Mouse (Mus musculus) right cerebral cortex, postnatal 14 days (tissue): ENCODE measurements at regions not wholly inside any gene's neighbourhood (a gene's known extent, or its start where the extent isn't known, plus 50 kb on each side); places are given as distances from the start of the nearest gene placed in this dataset.
A peak's percentile ranks its signal among the peaks of the same experiment; 100 is the strongest.

Experiments used
- DNase-seq: peaks from one replicate; pipeline ENCODE4 v3.0.0; 2022

DNA sequence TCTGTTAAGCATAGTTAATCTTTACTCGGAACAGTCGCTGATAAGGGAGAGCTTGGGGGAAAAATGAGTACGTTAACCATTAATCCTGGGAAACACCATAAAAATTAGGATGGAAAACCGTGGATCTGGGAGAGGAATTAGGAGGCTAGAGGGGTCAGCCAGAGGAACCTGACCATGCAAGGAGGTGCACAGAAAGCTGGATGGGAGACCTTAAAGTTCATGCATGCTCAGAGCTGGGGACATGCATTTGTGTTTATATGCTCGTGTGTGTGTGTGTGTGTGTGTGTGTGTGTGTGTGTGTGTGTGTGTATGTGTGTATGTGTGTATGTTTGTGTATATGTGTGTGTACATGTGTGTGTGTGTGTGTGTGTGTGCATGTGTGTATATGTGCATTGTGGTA is 143.2 kb upstream of the Irf2bp2 start:
- DNase-seq: no peak

DNA sequence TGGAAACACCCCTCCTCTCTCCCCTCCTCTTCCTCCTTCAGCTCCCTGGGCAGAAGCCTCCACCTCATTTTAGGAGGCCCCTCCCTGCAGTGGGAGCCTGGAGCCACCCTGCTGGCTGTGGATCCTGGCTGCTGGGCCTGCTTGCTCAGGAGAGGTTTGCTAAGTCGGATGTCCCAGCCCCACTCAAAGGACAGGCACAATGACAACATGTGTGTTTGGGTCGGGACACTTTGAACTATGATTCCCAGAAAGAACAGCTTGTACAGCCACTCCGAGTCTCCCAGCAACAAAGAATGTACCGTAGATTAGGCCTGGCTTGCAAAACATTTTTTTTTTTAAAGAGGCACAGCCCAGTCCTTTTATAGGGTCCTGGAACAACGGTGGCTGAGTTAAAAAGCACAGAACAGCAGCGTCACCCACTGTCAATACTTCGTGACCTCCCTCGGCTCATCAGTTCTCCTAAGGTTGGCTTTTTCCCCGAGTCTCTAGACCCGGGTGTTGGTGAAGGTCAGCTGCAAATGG is 142.7 kb upstream of the Irf2bp2 start:
- DNase-seq: no peak

DNA sequence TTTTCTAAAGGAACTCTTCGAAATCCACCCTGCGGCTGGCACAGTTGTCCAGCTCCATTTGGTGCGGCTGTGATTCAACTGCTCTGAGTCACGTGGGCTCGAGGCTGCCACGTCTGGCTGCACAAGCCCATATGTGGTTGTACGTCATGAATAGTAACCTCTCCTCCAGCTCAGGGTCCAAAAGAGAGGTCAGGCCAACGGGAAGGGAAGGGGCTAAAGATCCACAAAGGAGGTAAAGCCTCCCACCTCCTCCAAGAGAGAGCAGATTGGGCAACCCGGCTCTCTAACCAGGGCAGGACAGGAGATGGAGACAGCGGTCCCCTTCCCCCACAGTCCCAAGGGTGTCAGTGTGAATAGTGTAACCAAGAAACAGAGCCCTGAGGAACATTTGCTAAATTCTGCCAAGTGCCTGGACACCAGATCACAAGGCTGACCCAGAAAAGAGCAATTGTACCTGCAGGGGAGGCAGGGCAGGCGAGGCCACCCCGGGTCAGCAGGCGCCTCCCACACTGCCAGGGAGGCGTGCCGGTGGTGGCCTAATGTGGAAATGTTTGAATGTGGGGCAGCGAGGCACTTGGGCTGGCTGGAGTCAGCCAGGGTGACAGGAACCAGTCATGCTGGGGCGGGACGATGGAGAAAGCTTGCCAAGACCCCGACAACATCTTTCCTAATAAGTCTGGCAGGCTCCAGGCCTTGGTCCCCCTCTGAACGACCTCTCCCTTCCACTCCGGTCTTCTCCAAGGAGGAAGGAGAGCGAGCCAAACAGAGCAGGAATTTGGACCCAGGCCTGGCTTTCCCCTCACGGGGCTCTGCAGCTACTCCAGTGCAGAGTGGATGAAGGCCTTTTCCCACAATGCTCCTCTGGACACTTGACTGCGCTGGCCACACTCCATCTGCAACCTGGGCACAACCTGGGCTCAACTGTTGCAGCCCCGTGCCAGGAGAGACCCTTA is 142.0 kb upstream of the Irf2bp2 start:
- peak; percentile 61 for DNase-seq

DNA sequence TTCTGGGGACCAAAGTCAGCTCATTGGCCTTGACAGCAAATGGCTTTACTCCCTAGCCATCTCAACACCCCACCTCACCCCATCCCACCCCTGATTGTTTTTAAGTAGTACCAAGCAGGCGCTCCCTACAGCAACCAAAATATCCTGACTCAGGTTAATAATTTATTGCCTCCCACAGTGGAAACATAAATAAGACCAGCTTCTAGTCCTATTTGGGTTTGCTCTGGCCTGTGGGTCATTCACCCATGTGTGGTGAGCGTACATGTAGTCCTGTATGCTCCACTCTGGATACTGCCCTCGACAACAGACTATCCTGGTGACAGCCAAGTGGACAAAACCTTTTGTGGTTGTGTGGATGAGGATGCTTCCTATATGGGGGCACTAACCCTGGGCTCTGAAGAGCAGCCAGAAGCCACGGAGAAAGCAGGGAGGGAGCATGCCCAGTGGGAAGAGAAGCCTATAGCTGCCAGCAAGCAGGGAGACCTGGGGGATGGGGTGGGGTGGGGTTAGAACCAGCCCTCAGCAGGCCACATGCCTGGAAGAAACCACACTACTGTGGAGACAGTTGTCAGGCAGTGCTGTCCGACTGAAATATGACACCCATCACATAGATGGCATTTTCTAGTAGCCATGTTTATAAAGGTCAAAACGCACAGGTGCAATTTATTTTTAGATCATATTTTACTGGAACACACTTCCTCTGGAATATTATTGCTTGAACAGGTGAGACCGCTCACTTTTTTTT is 141.1 kb upstream of the Irf2bp2 start:
- DNase-seq: no peak

DNA sequence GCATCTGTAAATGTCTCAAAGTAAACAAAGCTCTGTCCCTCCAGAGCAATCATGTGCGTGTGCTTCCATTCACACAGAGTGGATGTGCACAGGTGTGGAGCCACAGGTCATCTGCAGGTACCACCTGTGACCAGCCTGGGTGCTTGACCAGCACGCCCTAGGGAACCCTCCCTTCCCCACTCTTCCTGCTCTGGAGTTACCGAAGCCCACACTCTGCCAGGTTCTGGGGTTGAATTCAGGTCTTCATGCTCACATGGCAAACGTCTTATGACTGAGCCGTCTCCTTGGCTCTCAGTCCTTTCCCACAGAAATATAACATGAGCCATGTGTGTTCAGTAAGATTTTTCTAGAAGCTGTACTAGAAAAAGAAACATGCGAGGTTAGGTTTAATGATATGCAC is 140.0 kb upstream of the Irf2bp2 start:
- no peak for DNase-seq

DNA sequence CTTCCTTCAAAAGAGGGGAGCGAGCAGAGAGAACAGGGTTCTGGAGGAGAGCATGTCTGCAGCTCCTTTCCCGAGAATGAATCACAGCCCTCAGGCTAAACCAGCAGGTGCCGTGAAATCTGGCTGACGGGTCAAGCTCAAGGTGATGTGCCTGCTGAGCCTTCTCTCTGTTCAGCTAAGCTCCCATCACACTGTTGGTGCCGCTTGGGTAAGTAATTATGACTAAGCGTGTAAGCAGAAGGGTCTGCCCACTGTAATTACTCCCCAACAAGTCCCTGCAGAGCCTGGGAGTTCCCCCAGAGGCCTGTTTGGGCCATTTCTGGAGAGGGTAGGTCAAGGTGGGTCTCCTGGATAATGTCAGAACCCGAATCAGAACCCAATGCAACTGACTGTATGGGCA is 139.5 kb upstream of the Irf2bp2 start:
- DNase-seq: no peak

DNA sequence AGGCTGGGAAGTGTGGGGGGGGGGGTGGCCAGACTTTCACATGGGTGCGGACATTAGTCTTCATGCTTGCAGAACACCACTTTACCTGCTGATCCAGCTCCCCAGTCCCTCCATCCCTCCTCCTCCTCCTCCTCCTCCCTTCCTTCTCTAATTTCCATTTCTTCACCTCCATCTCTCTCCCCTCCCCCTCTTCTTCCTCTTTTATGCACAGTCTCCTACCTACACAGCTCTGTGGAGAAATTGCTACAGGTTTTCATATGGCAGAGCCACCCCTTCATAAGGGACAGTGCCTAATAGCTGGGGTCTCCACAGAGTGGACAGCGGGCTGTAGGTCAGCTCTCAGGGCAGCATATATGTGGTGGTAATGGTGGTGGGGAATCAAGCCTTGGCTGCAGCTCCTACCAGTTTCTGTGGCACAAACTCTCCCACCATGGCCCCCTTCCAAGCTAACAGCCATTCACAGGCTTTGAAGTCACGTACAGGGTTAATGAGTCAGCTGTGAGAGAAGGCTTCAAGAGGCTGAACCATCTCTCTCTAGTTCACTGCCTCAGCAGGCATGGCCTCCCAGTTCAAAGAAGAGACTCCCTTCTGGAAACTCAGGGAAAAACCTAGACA is 136.3 kb upstream of the Irf2bp2 start:
- DNase-seq: no peak

DNA sequence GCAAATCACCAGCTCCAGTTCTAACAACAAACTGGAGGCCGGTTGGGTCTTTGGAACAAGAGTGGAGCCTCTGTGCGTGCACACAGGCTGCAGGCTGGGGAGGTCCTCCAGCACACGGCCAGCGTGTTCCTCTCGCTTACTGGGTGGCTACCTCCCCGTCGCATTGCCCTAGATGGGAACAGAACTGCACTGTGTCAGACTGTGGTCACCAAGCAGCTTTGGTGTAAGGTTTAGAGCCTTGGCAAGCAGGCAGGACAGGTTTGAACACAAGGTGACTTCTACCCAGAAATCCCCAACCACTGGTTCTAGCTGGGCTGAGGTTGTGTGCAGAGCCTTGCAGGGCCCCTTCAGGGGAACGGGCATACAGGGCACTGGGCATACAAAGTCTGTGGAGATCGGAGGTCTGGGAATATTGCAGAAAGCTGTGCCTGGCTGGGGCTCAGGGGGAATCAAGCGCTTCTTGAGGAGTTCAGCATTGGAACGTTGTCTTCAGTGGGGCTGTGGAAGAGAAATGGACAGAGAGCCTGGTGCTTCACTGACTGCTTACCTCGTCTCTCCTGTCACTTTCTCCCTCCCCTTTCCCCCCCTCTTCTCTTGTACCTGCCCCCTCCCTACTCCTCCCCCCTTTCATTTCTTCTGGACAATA is 135.3 kb upstream of the Irf2bp2 start:
- DNase-seq: no peak

DNA sequence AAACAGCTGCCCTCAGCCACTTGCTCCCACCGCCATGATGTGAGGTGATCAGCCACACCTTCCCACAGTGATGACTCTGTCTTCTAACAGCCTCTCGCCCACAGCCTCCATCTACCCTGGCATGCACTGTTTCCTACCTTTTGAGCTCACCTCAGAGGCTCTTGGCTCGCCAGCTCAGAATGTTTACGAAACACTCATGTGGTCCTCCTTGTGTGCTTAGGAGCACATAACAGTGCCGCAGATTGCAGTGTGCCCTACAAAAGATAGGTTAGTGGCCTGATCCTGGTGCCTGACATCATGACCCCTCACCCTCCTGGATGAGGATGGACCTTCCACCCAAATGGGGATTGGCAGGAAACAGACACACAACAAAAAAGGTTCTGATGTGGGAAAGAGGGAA is 134.3 kb upstream of the Irf2bp2 start:
- no peak for DNase-seq

DNA sequence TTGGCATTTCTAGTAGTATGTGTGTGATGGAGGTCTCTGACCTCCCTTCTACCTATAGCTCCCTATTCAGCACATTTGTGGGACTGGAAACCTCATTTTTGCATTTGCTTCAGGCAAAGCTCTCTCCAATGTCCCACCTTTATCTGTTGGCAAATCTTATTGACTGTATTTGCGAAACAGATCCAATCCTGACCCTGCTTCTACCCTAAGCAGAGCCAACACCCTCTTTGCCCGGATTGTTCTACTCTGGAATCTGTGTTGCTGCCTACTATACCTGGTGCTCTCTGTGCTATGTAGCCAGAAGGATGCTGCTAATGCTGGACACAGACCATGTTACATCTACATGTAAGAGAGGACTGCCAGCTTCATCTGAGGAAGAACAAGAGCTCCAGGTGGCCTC is 133.3 kb upstream of the Irf2bp2 start:
- DNase-seq: no peak

DNA sequence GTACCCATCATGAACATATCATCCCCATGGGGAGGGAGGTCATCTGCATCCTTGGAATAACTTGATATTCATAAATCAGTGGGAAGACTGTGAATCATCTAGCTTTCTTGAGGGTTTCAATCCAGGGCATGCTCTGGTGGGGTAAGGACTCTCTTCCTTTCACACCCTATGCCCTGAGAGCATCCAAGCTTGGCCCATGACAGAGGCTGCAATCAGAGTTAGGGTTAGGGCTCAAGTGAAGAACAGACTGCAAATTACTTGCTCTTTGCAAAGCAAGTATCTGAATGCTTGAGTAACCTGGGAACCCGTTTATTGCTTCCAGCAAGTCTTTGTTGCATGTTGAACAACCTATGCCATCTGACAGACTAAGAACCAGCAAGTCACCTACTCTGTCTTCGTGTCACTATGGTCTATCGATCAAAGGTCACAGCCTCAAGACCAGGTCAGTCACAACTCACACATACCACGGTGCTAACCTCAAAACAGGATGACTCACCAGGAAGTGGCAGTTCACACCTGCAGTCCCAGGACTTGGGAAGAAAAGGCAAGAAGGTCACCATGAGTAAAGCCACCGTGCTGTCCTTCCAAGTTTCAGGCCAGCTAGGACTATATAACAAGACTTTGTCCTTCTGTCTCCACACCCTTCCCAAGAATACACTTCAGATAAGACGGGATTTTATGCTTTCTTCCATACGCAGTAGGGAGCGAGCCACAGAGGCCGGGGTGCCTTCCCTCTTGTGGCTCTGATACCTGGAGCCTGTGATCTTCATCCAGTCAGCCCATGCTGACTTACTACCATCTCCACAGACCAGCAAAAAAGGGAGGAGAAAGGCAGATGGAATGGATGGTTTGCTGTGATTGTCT is 129.7 kb upstream of the Irf2bp2 start:
- no peak for DNase-seq

DNA sequence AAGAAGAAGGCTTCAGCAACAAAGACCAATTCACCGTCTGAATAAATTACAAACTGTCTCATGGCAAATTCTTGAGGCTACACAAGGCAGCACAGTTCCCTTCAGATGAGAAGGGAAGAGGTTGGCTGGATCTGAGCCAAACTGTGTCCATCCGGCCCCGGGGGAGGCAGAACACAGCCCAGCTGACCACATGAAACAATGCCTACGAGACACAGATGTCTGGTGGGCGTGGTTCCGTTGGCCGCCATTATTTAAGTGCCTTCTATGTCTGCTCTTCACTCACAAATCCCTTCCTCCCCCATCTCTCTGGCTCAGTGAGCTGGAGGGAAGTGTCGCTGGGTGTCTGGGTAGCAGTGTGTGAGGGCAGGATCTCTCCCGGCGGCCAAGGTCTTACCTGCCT is 127.8 kb upstream of the Irf2bp2 start:
- peak; percentile 53 for DNase-seq

DNA sequence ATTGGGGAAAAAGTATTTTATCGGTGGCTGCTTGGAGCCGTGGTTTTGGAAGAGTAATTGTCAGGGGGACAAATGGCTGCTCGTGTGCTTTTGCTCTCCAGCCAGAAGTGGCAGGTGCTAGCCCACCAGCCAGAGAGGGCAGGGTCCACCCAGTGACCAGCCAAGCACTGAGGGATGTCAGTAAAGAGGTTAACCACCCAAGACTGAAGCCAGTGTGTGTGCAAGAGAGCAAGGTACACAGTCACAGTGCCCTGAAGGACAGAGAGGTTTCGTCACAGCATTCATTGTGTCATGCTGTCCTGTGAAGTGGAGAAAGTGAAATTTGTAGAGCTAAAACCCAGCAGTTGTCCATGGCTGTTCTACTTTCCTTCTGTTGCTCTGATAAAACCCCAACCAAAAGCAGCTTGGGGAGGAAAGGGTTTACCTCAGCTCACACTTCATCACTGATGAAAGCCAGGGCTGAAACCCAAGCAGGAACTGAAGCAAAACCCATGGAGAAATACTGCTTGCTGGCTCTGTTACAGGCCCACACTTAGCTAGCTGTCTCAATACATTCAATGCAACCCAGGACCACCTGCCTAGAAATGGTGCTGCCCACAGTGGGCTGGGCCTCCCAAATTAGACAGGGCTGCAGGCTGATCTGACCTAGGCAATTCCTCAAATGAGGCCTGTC is 126.8 kb upstream of the Irf2bp2 start:
- no peak for DNase-seq

DNA sequence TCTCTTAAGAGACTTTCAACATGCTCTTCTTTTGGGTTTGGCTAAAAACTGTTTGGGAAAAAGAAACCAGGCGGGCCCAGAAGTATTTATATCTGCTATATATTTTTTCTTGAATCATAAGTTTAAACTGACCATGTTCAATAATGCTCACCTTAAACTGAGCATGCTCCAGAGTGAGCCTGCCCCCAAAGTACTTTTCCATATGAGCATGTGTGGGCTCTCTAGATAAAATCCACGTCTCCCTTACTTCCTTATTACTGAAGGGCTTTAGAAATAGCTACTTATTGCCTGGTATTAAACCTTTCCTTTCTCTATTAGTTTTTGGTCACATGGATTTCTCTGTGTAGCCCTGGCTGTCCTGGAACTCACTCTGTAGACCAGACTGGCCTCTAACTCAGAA is 126.0 kb upstream of the Irf2bp2 start:
- DNase-seq: no peak

DNA sequence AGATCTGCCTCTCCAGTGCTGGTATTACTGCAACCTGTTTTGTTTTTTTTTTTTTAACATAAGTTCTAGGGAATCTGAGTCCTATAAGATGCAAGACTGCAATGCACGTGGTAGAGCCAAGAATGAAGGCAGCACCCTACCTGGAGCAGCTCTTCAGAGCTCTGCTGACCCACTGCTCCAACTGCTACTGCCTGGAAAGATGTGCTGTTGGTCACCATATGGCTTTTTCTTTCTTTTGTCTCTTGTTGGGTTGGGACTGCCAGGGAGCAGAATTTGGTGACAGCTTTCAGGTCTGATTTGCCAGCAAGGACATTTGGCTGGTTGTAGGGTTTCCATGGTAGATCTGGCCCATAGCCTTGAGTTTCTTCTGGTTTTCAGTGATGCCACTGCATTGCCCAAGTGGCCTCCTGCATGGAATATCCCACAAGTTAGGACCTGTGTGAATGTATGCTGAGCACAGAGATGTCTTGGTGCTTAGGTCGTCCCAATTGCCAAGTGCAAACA is 123.9 kb upstream of the Irf2bp2 start:
- DNase-seq: no peak

DNA sequence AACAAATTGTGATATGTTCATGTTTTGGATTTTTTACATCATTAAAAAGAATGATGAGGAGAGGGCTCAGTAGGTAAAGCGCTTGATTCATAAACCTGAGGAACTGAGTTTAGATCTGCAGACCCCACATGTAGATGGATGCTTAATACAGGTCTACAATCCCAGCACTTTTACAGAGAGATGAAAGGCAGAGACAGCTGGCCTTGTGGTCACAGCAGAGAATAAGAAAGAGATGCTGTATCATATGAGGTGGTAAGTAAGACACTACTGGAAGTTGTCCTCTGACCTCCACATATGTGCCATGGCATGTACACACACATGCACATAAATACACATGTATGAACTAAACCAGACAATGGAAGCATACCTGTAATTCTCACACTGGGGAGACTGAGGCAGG is 121.9 kb upstream of the Irf2bp2 start:
- no peak for DNase-seq

DNA sequence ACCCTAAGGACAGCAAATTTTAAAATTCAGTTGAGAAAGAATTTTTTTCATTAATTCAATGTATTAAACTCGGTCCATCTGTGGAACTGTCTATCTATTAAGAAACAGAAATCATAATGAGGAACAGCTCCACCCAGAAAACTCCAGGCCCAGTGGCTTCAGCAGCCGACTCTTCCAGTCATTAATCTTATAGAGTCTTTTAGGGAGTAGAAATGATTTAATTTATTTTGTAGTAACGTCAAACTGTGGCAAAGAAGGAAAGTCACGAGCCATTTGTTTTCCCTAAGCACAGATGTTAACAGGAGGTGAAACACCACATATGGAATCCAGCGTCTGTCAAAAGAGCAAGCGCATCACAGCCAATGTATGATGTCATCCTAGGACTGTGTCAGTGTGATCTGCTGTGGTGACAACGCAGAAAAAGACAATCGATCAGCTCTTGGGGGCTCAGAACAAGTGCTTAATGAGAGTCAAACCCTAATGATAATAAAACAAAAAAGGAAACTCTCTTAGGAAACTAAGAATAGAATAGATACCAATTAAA is 119.9 kb upstream of the Irf2bp2 start:
- DNase-seq: no peak

DNA sequence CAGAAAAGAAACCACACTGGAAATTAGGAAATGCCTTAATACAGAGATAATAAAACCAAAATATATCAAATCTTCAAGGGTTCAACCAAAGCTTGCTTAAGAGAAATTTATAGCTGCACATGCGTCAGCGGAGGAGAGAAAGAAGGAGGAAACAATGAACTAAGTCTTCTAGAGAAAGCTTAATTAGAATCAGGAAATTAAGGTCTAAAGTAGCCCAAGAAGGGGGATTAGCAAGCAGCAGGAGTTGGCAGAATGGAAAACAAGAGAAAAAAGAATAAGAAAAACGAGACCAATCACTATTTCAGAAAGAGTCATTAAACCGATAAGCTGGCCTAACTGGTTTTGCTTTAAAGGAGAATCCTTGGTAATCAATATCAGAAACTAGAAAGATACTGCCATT is 119.4 kb upstream of the Irf2bp2 start:
- DNase-seq: no peak

DNA sequence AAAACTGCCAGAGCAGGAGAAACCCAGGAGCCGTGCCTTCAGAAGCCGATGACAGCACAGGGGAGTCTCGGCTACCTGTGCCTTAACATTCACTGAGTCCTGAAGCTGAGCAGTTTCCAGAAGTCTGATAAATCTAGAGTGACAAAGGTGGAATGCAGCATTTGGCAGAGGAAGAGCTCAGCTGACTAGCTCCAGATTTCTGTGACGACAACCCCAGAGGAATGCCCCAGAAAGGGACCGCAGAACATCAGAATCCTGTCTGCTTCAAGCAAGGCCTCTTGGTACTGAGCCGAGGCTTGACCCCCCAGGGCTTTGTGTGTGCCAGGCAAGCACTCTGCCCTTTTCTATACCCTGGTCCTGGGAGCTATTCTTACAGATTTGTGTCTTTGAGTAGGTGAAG is 119.0 kb upstream of the Irf2bp2 start:
- DNase-seq: no peak

DNA sequence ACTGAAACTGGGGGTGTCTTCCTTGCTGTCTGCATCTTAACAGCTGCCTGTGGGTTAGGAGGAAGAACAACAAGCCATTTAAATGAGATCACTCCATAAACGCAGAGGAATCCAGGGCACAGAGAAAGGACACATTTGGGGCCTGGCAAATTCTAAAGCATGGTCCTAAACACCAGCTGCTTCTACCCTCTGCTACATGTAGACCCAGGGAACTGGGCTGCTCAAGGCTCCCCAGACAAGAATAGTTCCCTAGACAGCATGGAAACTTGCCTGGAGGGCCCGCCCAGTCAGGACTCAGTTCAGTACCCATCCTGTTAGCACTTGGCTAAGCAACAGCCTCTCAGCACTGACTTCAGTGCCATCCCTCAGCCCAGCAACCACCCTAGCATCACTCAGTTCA is 115.2 kb upstream of the Irf2bp2 start:
- no peak for DNase-seq
